Mouse (Mus musculus): ENCODE results near the gene Kcnh4. TPM values are rescaled to one million over a fixed set of nuclear protein-coding genes. Genes with fewer than 3 reads are reported as not detected.
"Not testable (repeated sequence)": the region's sequence is repeated elsewhere in the genome, so short reads cannot be mapped to it uniquely, and the experiment has no call there.

Gene Kcnh4
- 33.1 and 36.4 TPM in 2 replicates for polyA plus RNA-seq (2012; rRNA removed)

GRCm38 (mm10) chr11:100759611-100760233 lies at the start of gene Kcnh4:
Gene Kcnh4 (minus strand): TSS chr11:100759942.
- peak; percentile 87 for DNase-seq (ENCODE audit: low read depth)
- TF ChIP-seq CTCF (IDR thresholded peaks at IDR 0.05; ENCODE audit: borderline replicate concordance, extremely low read depth, insufficient read depth, insufficient read length) (peak; percentile 29; the same call in 1 of the 2 replicates), POLR2A (IDR thresholded peaks at IDR 0.05; ENCODE audit: borderline replicate concordance, extremely low read depth, insufficient read depth, insufficient read length, poor library complexity, severe bottlenecking) (no peak)

DNA sequence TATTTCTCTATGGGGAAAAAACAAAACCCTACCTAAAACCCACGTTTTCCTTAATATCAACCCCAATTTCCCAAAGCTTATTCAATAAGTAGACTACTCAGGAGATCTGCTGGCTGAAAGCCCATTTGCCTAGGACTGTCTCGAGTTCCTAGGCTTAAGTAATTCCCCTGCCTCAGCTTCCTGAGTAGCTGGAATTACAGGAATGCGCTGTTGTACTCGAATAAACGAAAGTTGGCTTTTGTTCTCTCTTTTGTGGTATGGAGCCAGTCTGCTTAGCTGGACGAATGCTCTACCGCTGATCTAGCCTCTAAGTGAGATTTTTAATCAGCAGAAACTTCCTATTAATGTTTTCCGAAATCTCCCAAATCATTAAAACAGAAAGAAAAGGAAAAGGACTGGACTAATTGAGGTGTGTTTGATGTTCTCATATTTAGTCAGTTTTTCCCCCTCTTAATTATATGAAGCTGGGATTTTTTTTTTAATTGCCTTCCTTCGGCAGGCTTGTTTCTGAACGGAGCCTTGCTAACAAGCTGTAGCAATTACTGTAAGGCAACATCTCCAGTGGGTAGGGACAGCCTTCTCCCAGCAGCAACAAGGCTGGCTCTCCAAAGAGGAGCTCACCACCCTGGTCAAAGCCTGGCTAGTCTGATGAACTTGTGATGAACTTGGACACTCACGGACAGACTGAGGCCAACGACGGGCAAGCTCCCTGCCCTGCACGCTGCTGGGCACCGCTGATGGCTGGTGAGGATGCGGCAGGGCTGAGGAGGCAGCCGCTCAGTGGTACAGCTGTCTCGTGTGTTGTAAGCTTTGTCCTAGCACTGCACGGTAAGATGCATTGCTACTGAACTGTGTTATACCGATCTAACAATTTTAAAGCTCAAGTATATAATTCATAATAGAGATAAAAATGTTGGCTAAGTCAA lies 46.9 kb upstream of the Kcnh4 start:
- peak; percentile 68 for DNase-seq (ENCODE audit: low read depth)
- TF ChIP-seq POLR2A (IDR thresholded peaks at IDR 0.05; ENCODE audit: borderline replicate concordance, extremely low read depth, insufficient read depth, insufficient read length, poor library complexity, severe bottlenecking) (no peak), CTCF (IDR thresholded peaks at IDR 0.05; ENCODE audit: borderline replicate concordance, extremely low read depth, insufficient read depth, insufficient read length) (no peak)

GRCm38 (mm10) chr11:100805535-100805934 lies 45.8 kb upstream of the Kcnh4 start:
- TF ChIP-seq CTCF (IDR thresholded peaks at IDR 0.05; ENCODE audit: borderline replicate concordance, extremely low read depth, insufficient read depth, insufficient read length) (no peak), POLR2A (IDR thresholded peaks at IDR 0.05; ENCODE audit: borderline replicate concordance, extremely low read depth, insufficient read depth, insufficient read length, poor library complexity, severe bottlenecking) (no peak)
- DNase-seq (ENCODE audit: low read depth) = no peak

DNA sequence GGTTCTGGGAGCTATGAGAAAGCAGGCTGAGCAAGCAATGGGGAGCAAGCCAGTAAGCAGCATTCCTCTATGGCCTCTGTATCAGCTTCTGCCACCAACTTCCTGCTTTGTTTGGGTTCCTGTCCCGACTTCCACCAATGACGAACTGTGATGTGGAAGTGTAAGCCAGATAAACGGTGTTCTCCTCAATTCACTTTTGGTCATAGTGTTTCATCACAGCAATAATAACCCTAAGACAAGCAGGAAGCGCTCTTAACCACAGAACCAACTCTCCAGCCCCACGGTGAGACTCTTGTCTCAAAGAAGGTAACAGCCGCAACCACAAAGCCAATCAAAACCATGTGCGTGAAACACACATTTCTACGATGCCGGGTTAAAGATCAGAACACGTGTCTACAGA lies 44.7 kb upstream of the Kcnh4 start:
- DNase-seq (ENCODE audit: low read depth) = no peak

DNA sequence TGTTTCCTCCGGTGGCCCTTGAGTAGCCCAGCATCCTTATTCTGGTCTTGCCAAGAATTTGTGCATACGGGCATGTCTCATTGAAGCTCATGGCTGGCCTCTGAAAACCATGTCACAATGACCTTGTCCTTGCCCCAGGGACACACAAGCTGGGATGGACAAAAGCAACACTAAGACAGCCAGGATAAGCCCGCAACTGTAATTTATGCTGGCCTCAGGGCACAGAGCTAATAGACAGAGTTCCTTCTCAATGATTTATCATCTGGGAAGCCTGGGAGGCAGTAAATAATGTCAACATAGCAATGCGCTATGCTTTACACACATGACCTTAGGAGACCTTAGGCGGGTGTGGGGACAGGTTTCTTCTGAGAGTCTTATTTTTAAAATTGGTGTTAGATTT lies 39.7 kb upstream of the Kcnh4 start:
- DNase-seq (ENCODE audit: low read depth) = no peak
- TF ChIP-seq CTCF (IDR thresholded peaks at IDR 0.05; ENCODE audit: borderline replicate concordance, extremely low read depth, insufficient read depth, insufficient read length) (no peak), POLR2A (IDR thresholded peaks at IDR 0.05; ENCODE audit: borderline replicate concordance, extremely low read depth, insufficient read depth, insufficient read length, poor library complexity, severe bottlenecking) (no peak)

More for the DNA sequence above, 44.7 kb upstream of the Kcnh4 start:
- no peak for TF ChIP-seq CTCF (IDR thresholded peaks at IDR 0.05; ENCODE audit: borderline replicate concordance, extremely low read depth, insufficient read depth, insufficient read length)
- TF ChIP-seq POLR2A (IDR thresholded peaks at IDR 0.05; ENCODE audit: borderline replicate concordance, extremely low read depth, insufficient read depth, insufficient read length, poor library complexity, severe bottlenecking) = no peak

DNA sequence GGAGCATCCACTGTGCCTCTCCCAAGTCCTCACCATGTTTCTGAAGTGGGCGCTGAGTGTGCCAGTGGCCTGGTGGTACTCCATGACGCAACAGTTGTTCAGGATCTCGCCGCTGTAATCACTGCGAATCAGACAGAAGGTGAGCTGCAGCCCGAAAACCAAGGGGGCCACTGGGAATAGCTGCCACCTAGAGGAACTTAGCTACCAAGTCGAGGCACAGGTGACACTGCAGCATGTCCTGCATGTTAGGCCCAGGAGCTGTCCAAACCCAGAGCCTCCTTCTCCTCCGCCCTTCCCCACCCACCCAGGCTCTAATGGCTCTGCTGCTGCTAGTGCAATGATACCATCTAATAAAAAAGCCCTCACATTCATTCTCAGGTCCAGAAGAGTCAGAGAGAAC lies 36.8 kb upstream of the Kcnh4 start:
- TF ChIP-seq POLR2A (IDR thresholded peaks at IDR 0.05; ENCODE audit: borderline replicate concordance, extremely low read depth, insufficient read depth, insufficient read length, poor library complexity, severe bottlenecking) (no peak), CTCF (IDR thresholded peaks at IDR 0.05; ENCODE audit: borderline replicate concordance, extremely low read depth, insufficient read depth, insufficient read length) (no peak)
- no peak for DNase-seq (ENCODE audit: low read depth)

DNA sequence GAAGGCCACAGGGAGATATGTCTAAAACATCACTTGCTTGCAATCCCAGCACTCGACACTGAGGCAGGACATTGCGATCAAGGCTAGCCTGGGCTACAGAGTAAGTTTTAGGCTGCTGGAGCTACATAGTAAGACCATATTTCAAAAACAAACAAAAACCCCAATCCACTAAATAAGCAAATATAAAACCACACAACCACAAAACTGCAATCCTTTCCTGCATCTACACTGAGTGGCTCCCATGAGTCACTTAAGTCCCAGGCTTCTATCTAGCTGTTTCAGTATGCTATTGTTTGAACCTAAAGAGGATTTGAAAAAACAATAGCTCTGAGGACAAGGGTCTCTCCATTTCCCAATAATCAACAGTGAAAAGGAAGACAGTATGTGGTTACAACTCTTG lies 35.6 kb upstream of the Kcnh4 start:
- TF ChIP-seq CTCF (IDR thresholded peaks at IDR 0.05; ENCODE audit: borderline replicate concordance, extremely low read depth, insufficient read depth, insufficient read length) = no peak
- TF ChIP-seq POLR2A (IDR thresholded peaks at IDR 0.05; ENCODE audit: borderline replicate concordance, extremely low read depth, insufficient read depth, insufficient read length, poor library complexity, severe bottlenecking) = no peak
- DNase-seq (ENCODE audit: low read depth) = no peak

DNA sequence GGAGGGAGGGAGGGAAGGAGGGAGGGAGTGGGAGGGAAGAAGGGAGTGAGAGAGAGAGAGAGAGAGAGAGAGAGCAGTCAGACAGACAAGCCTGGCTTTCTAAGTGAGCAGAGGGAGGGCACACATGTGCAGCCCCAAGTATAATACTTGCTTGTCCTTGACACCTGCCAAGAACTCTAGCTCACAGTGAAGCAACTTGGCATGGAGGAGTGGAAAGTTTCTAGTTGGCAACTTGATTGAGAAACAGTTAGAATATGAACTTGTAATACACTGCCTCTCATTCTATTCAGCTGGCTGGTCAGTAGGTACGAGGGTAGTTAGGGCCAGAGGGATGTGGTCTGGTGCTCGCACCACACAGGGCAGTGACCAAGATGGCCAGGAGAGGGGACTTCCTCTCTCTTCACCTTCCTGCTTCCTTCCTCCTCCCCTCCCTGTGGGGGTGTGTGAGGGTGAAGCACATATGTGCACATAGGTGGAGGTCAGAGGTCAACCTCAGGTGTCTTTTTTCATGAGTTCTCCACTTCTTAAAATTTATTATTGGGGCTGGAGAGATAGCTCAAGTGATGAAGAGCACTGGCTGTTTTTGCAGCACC lies 31.8 kb upstream of the Kcnh4 start:
- no peak for TF ChIP-seq POLR2A (IDR thresholded peaks at IDR 0.05; ENCODE audit: borderline replicate concordance, extremely low read depth, insufficient read depth, insufficient read length, poor library complexity, severe bottlenecking)
- TF ChIP-seq CTCF (IDR thresholded peaks at IDR 0.05; ENCODE audit: borderline replicate concordance, extremely low read depth, insufficient read depth, insufficient read length) = no peak
- no peak for DNase-seq (ENCODE audit: low read depth)

GRCm38 (mm10) chr11:100790644-100791043 lies 30.9 kb upstream of the Kcnh4 start:
- DNase-seq (ENCODE audit: low read depth) = not testable (repeated sequence)

GRCm38 (mm10) chr11:100789702-100790101 lies 30.0 kb upstream of the Kcnh4 start:
- no peak for DNase-seq (ENCODE audit: low read depth)
- TF ChIP-seq CTCF (IDR thresholded peaks at IDR 0.05; ENCODE audit: borderline replicate concordance, extremely low read depth, insufficient read depth, insufficient read length) (no peak), POLR2A (IDR thresholded peaks at IDR 0.05; ENCODE audit: borderline replicate concordance, extremely low read depth, insufficient read depth, insufficient read length, poor library complexity, severe bottlenecking) (no peak)

DNA sequence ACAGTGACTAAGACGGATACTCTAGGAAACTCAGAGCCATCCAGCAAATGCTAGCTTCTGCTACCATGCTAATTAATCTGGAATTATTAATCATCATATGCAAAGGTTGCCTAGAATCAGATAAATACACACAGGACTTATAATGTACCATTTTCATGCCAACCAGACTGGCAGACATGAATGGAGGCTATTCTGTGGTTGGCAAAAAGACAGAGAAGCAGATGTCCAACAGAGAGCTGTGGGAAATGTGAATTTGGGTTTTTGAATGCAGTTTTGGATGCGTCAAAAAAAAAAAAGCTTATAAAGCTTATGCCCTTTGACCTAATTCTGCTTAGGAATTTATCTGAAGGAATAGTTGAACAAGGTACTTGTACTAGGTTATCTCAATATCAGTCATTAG lies 26.0 kb upstream of the Kcnh4 start:
- TF ChIP-seq CTCF (IDR thresholded peaks at IDR 0.05; ENCODE audit: borderline replicate concordance, extremely low read depth, insufficient read depth, insufficient read length) (no peak), POLR2A (IDR thresholded peaks at IDR 0.05; ENCODE audit: borderline replicate concordance, extremely low read depth, insufficient read depth, insufficient read length, poor library complexity, severe bottlenecking) (no peak)
- DNase-seq (ENCODE audit: low read depth) = peak; percentile 44
